Mouse (Mus musculus): ENCODE data around the gene Stpg3. TPM values are rescaled to one million over a fixed set of nuclear protein-coding genes. Genes with fewer than 3 reads are reported as not detected.

Gene Stpg3
- total and polyA plus RNA-seq, 3 experiments, result 0.07 TPM; not detected in 2

DNA sequence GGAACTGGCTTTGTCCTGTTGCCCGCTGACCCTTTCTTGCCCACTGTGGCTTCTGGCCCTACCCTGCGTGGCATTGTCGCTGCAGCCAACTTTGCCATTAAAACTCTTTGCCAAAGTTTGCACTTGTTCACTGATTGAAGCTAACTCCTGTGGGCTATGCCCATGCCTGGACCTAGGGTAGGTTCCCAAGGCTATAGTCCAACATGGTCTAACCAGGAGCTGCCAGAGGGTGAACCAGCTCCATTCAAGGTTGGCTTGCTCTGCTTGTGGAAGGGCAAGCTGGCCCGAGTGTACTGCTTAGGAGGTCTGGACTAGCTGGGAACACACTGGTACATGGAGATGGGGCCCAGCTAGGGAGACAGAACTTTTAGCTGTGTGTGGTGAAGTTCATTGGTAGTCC, 29.7 kb upstream of the Stpg3 start:
- Histone ChIP-seq H3K4me3 (ENCODE audit: control insufficient read depth in 1 of 2, insufficient read depth in 1 of 2, low read depth in 2 of 2, low read length in 2 of 2) (no peak overlapping the region), H3K36me3 (ENCODE audit: control insufficient read depth in 1 of 2, insufficient read depth in 2 of 2, low read length in 2 of 2) (no peaks in the 10 kb centered on the region), H3K27me3 (ENCODE audit: control insufficient read depth in 1 of 2, insufficient read depth in 2 of 2, low read length in 2 of 2) (no peaks in the 10 kb centered on the region), H3K4me1 (ENCODE audit: control insufficient read depth in 1 of 2, insufficient read depth in 2 of 2, low read length in 2 of 2) (peaks cover 0 to 12% of the 10 kb centered on the region in 2 experiments; a peak in 3 of 4 replicates), H3K27ac (ENCODE audit: control insufficient read depth, low read depth, low read length) (no peak overlapping the region), H3K9me3 (replicated peaks; ENCODE audit: insufficient read depth, low read length) (no peaks in the 10 kb centered on the region), H3K9ac (ENCODE audit: control insufficient read depth, low read depth, low read length, poor library complexity, severe bottlenecking) (no peak overlapping the region), H3K79me2 (ENCODE audit: control insufficient read depth, insufficient read depth, low read length, poor library complexity) (no peaks in the 10 kb centered on the region; the same call in 1 of the 2 replicates)
- TF ChIP-seq MYC (IDR thresholded peaks at IDR 0.05; ENCODE audit: low read depth, low read length) (no peak), UBTF (IDR thresholded peaks at IDR 0.05; ENCODE audit: borderline replicate concordance, insufficient read depth, low read depth, low read length) (no peak), MAFK (IDR thresholded peaks at IDR 0.05; ENCODE audit: borderline replicate concordance, low read depth, low read length) (no peak), POLR2AphosphoS5 (IDR thresholded peaks at IDR 0.05; ENCODE audit: borderline replicate concordance, low read depth, low read length) (no peak), GABPA (IDR thresholded peaks at IDR 0.05; ENCODE audit: low read depth, low read length) (no peak), ETS1 (IDR thresholded peaks at IDR 0.05; ENCODE audit: low read depth, low read length) (no peak), NRF1 (IDR thresholded peaks at IDR 0.05; ENCODE audit: insufficient read depth, low read depth, low read length, poor library complexity, severe bottlenecking) (no peak), CTCF (IDR thresholded peaks at IDR 0.05 in 2 of 3, conservative IDR thresholded peaks at IDR 0.05 in 1 of 3; ENCODE audit: control insufficient read depth in 1 of 3, insufficient read depth in 1 of 3, low read depth in 2 of 3, low read length in 3 of 3, poor library complexity in 1 of 3, severe bottlenecking in 1 of 3) (no peak), RCOR1 (IDR thresholded peaks at IDR 0.05; ENCODE audit: low read depth, low read length) (no peak), KAT2A (conservative IDR thresholded peaks at IDR 0.05; ENCODE audit: low read depth, low read length) (no peak), SIN3A (IDR thresholded peaks at IDR 0.05; ENCODE audit: low read length) (no peak), ZMIZ1 (IDR thresholded peaks at IDR 0.05; ENCODE audit: low read depth, low read length) (no peak), TCF12 (IDR thresholded peaks at IDR 0.05; ENCODE audit: low read depth, low read length) (no peak), MAZ (IDR thresholded peaks at IDR 0.05; ENCODE audit: low read depth, low read length) (no peak), MEF2A (IDR thresholded peaks at IDR 0.05; ENCODE audit: extremely low read depth, insufficient replicate concordance, low read depth, low read length, poor library complexity, severe bottlenecking) (no peak)
- DNase-seq (ENCODE audit: low read depth, low spot score), result no peak

DNA sequence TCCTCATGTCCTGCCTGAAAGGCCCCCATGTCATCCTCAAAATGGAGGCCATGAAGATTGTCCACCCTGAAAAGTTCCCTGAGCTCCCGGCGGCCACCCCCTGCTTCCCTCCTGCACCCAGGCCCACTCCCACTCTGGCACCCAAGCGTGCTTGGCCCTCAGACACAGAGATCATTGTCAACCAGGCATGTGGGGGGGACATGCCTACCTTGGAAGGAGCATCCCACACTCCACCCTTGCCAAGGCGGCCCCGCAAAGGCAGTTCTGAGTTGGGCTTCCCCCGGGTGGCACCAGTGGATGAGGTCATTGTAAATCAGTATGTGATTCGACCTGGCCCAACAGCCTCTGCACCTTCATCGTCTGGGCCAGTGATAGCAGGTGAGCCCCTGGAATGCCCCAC, 28.9 kb upstream of the Stpg3 start:
- no peak for DNase-seq (ENCODE audit: low read depth, low spot score)
- Histone ChIP-seq H3K9ac (ENCODE audit: control insufficient read depth, low read depth, low read length, poor library complexity, severe bottlenecking) (no peak overlapping the region), H3K79me2 (ENCODE audit: control insufficient read depth, insufficient read depth, low read length, poor library complexity) (no peaks in the 10 kb centered on the region; the same call in 1 of the 2 replicates), H3K36me3 (ENCODE audit: control insufficient read depth in 1 of 2, insufficient read depth in 2 of 2, low read length in 2 of 2) (no peaks in the 10 kb centered on the region), H3K4me1 (ENCODE audit: control insufficient read depth in 1 of 2, insufficient read depth in 2 of 2, low read length in 2 of 2) (peaks cover 0 to 12% of the 10 kb centered on the region in 2 experiments; a peak in 3 of 4 replicates), H3K27ac (ENCODE audit: control insufficient read depth, low read depth, low read length) (no peak overlapping the region), H3K4me3 (ENCODE audit: control insufficient read depth in 1 of 2, insufficient read depth in 1 of 2, low read depth in 2 of 2, low read length in 2 of 2) (no peak overlapping the region; a peak in 1 of 4 replicates), H3K9me3 (replicated peaks; ENCODE audit: insufficient read depth, low read length) (no peaks in the 10 kb centered on the region), H3K27me3 (ENCODE audit: control insufficient read depth in 1 of 2, insufficient read depth in 2 of 2, low read length in 2 of 2) (no peaks in the 10 kb centered on the region)
- TF ChIP-seq NELFE (IDR thresholded peaks at IDR 0.05; ENCODE audit: low read depth, low read length), result no peak
- no peak for TF ChIP-seq ZC3H11A (IDR thresholded peaks at IDR 0.05; ENCODE audit: low read depth, low read length)
- TF ChIP-seq ETS1 (IDR thresholded peaks at IDR 0.05; ENCODE audit: low read depth, low read length), result no peak
- TF ChIP-seq CHD1 (IDR thresholded peaks at IDR 0.05; ENCODE audit: low read depth, low read length), result no peak
- TF ChIP-seq TAL1 (IDR thresholded peaks at IDR 0.05; ENCODE audit: low read length), result no peak
- no peak for TF ChIP-seq MEF2A (IDR thresholded peaks at IDR 0.05; ENCODE audit: extremely low read depth, insufficient replicate concordance, low read depth, low read length, poor library complexity, severe bottlenecking)
- TF ChIP-seq GABPA (IDR thresholded peaks at IDR 0.05; ENCODE audit: low read depth, low read length), result no peak
- no peak for TF ChIP-seq POLR2AphosphoS5 (IDR thresholded peaks at IDR 0.05; ENCODE audit: borderline replicate concordance, low read depth, low read length)
- no peak for TF ChIP-seq ELF1 (IDR thresholded peaks at IDR 0.05; ENCODE audit: low read depth, low read length)
- TF ChIP-seq GATA1 (IDR thresholded peaks at IDR 0.05; ENCODE audit: low read depth, low read length), result no peak
- TF ChIP-seq BHLHE40 (IDR thresholded peaks at IDR 0.05; ENCODE audit: borderline replicate concordance, low read depth, low read length), result no peak
- no peak for TF ChIP-seq TCF12 (IDR thresholded peaks at IDR 0.05; ENCODE audit: low read depth, low read length)
- no peak for TF ChIP-seq CTCF (IDR thresholded peaks at IDR 0.05 in 2 of 3, conservative IDR thresholded peaks at IDR 0.05 in 1 of 3; ENCODE audit: control insufficient read depth in 1 of 3, insufficient read depth in 1 of 3, low read depth in 2 of 3, low read length in 3 of 3, poor library complexity in 1 of 3, severe bottlenecking in 1 of 3)
- TF ChIP-seq MAFK (IDR thresholded peaks at IDR 0.05; ENCODE audit: borderline replicate concordance, low read depth, low read length), result no peak
- no peak for TF ChIP-seq ZKSCAN1 (IDR thresholded peaks at IDR 0.05; ENCODE audit: low read depth, low read length)
